Mouse (Mus musculus) cortical plate, adult 2 months (tissue): ENCODE measurements at regions not wholly inside any gene's neighbourhood (a gene's known extent, or its start where the extent isn't known, plus 50 kb on each side); places are given as distances from the start of the nearest gene placed in this dataset.

Experiments
- H3K27ac ChIP-seq: fragments of 200-500 bp; 2 replicates; pipeline ENCODE4 v1.5.1; 2012; ENCODE audit warnings: low read length, control low read depth, inconsistent platforms; ENCODE audit not compliant: insufficient read depth
- H3K4me1 ChIP-seq: fragments of 200-500 bp; 2 replicates; pipeline ENCODE4 v1.6.1; 2011; ENCODE audit warnings: low read length; ENCODE audit not compliant: control insufficient read depth, insufficient read depth
- H3K4me3 ChIP-seq: fragments of 200-500 bp; 2 replicates; pipeline ENCODE4 v1.5.1; 2011; ENCODE audit warnings: mild to moderate bottlenecking, low read length, control low read depth; ENCODE audit not compliant: insufficient read depth
- CTCF ChIP-seq: fragments of 200-500 bp; IDR thresholded peaks from 2 replicates; pipeline ENCODE4 v1.5.1; 2011; ENCODE audit warnings: mild to moderate bottlenecking, control low read depth, low read length; ENCODE audit not compliant: insufficient read depth; ENCODE audit errors: extremely low read depth
- POLR2A ChIP-seq: fragments of 200-500 bp; IDR thresholded peaks from 2 replicates; pipeline ENCODE4 v1.6.1; 2011; ENCODE audit warnings: mild to moderate bottlenecking, low read length, control low read depth; ENCODE audit not compliant: insufficient read depth; ENCODE audit errors: extremely low read depth

DNA sequence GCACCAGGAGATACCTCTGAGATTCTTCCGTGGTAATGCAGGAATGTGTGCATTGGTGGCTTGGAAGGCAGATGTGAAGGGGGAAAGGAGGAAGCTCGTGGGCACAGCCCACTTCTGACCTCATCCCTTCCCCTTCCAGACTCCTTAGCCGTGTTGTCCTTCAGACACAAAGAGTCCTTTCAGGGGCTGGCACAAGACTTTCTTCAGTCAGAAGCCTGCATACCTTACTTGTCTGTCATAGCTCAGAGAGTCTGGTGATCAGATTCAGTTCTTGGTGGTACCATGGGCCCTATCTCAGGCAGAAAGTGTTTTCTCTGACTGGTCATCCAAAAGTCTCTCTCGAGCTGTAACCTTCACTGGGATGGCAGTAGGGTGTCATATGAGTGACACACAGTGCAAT, 84.8 kb upstream of the Sox2 start:
- Histone ChIP-seq H3K4me3 (no peak overlapping the region), H3K4me1 (peaks cover 3% of the 10 kb centered on the region; the same call in 1 of the 2 replicates), H3K27ac (peak overlapping the region; percentile 33; the same call in 1 of the 2 replicates)
- TF ChIP-seq POLR2A, result no peak
- no peak for TF ChIP-seq CTCF

DNA sequence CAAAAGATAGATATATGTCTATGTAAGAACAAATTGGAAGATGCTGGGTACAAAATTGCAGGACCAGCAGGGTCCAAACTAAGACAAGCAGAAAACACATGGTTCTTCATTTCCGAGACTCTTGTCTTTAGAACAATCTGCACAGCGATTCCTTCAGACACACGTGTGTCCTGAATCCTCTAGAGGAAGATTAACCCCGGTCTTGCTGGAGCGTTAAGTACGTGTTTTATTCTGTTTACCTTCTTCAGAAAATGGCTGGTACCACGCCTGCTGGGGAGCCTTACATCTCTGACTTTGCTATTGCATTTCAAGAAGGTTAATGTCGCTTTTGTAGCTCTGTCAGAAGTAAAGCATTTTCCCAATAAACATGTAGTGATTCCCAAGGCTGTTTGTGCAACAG, 87.3 kb upstream of the Sox2 start:
- H3K4me3 ChIP-seq, result no peak overlapping the region
- H3K4me1 ChIP-seq, result 0 out of 2 replicates have a peak, but pooled peaks cover 2% of the 10 kb centered on the region
- no peak overlapping the region for H3K27ac ChIP-seq
- no peak for TF ChIP-seq POLR2A
- no peak for TF ChIP-seq CTCF

DNA sequence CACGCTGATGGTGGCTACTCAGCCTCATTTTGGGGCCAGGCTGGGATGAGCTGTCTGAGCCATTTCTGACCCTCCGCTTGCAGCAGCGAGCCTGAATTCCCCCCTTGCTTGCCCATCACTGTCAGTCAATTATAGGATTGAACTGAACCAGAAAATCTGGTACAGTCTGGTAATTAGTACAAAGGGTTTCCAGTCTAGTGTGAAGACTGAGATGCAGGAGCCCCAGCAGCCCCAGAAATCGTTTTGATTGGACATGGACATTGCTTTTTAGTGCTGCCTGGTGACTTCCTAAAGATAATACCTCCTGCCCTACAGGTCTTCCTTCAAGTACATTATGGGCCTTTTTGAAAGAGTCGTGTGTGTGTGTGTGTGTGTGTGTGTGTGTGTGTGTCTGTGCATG, 88.5 kb upstream of the Sox2 start:
- Histone ChIP-seq H3K27ac (peak overlapping the region; percentile 10; the same call in 1 of the 2 replicates), H3K4me3 (no peak overlapping the region), H3K4me1 (0 out of 2 replicates have a peak, but pooled peaks cover 2% of the 10 kb centered on the region)
- TF ChIP-seq CTCF, result no peak

DNA sequence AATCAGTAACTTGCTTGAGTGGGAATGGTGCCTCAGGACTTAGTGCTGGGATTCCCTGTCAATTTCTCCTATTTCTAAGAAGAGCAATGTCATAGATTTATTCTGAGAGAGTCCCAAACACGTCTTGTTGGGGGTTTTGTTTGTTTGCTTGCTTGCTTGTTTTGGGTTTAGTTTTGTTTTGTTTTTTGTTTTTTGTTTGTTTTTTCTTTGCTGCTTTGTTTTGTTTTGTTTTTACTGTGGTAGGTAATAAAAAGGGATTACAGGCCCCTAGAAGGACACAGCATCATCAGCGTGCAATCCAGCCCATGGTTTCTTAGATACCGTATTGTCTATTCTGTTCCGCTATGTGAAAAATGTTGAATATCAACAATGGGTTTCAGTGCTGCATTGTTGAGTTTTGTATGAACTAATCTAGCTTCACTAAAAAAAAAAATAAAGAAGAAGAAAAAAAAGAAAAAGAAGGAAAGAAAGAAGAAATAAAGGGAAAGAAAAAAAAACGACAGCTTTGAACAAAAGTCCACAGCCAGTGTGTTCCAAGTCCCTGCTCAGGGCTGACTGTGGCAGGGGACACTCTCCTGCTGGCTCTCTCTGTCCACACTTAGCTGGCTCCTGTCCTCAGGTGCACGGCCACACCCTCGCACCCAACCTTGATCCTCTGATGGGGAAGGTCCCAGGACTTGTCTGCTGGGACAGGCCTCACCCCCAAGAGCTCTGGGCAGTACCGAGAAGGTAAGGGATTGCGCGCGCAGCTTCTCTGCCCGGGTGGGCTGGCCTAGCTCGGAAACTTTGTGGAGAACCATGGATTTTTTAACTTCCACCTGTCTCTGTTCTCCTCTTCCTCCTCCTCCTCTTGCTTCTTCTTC, 90.1 kb upstream of the Sox2 start:
- Histone ChIP-seq H3K27ac (peak overlapping the region; percentile 80; the same call in 1 of the 2 replicates), H3K4me3 (peak overlapping the region; percentile 31), H3K4me1 (no peaks in the 10 kb centered on the region)
- TF ChIP-seq POLR2A (no peak), CTCF (no peak)

DNA sequence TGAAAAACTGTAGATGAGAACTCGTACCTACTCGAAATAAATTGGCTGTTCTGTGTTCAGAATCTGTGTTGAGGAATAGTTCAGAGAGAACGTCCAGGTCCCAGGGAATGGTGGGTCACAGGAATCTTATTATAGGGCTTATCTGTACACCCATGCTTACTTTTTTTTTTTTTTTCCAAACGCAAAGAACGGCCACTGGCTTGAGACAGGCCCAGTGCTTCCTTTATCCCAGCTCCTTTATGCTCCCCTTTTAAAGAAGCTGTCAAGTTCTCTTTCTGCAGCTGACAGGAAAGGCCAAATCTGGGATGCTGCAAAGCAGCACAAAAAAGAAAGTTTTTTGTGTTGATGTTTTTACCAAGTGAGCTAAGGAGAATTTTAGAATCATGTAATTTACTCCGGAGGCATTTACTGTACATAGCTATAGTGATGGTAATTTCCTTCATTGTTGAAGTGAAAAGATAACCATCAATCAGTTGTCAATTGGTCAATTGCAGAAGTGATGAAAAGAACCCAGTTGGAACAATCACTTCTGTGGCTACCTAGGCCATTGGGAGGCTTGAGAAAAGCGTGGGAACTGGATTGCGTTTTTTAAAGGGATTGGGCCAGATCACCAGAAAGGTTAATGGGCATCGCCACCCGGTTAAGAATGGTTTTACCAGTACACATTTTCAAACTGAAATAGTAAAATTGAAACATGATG, 91.2 kb upstream of the Sox2 start:
- no peak for TF ChIP-seq POLR2A
- TF ChIP-seq CTCF, result no peak
- no peaks in the 10 kb centered on the region for H3K4me1 ChIP-seq
- H3K4me3 ChIP-seq, result no peak overlapping the region
- H3K27ac ChIP-seq, result no peak overlapping the region

DNA sequence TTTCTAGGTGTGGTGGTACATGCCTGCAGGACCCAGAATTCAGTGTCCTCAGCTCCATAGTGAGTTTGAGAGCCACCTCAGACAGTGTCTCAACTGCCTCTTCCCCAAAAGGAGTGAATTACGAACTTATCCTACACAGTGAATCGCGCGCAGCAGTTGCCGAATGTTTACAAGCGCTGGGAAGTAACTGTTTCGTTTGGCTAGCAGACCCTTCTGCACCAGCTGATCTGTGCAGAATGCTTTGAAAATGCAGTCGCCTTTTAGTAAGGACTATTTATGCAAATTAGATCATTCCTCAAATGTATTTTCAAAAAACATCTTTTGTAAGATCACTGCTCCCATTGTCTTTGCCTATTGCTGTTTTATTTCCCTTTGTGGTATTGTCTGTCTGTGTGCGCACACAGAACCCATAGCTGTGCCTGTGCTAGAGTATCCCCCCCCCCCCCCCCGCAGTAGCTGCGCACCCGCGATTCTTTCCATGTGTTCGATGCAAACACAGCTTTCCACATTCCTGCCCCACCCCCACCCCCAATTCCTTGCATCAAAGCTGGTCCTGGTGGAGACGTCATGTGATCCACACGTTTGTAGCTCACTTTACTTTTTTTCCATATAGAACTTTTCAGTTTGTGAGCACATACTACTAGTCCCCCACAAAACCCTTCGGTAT, 97.5 kb upstream of the Sox2 start:
- no peak overlapping the region for H3K27ac ChIP-seq
- TF ChIP-seq CTCF (no peak), POLR2A (no peak)
- no peak overlapping the region; the same call in 1 of the 2 replicates for H3K4me3 ChIP-seq
- no peaks in the 10 kb centered on the region for H3K4me1 ChIP-seq

DNA sequence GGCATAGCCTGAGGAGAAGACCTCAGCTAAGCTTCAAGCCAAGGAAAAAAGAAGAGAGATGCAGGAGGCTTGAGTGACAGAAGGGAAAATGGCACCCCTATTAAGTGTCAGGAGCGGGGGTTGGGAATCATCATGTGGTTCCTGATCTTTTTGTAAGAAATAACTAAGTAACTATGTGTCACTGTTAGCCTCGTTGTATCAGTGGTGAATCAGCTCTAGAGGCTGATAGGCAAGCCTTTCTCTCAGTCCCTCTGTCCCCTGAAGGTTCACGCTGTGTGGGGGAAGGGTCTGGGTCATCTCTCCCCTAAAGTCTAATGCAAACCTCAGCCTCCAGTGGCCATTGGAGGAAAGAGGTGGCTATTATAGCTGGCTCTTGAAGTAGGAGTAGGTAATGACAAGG, 99.1 kb upstream of the Sox2 start:
- Histone ChIP-seq H3K4me3 (no peak overlapping the region), H3K4me1 (no peaks in the 10 kb centered on the region), H3K27ac (no peak overlapping the region)
- TF ChIP-seq POLR2A, result no peak
- TF ChIP-seq CTCF, result no peak

DNA sequence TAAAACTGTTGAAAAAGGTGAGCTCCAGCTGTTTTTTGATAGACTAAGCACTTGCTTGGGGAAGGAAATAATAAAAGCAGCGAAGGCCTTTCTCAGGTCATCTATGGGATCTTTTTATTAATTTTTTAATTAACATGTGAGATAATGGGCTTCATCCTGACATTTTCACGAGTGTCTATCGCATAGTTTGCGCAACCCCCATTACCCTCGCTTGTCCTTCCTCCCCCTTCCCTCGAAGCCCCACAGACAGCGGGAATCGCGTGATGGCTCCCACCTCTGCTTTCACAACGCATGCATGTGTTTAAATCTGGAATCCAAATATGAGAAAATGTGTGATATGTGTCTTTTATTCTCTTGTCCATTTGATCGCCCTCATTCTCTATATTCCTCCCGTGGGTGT, 100.0 kb upstream of the Sox2 start:
- TF ChIP-seq CTCF, result no peak
- no peak overlapping the region for H3K27ac ChIP-seq
- H3K4me3 ChIP-seq, result no peak overlapping the region
- H3K4me1 ChIP-seq, result no peaks in the 10 kb centered on the region

DNA sequence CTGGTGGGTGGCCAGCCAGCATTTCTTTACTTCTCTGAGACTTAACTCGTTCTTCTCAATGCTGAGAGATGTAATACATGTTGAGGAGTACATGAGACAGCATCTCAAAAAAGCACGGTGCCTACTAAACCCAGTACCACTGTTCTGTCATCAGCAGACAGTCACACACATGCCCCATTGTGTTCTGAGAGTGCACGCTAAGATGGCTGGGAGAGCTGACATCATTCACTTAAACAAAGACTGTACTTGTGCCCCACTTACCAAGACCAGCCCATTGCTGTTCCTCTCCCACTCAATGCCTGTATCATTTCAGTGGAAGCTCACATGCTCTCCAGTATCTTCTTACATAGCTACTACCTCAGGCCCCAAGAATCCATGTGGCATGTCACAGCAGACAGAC, 117.8 kb upstream of the Sox2 start:
- H3K27ac ChIP-seq, result peak overlapping the region; percentile 29; the same call in 1 of the 2 replicates

DNA sequence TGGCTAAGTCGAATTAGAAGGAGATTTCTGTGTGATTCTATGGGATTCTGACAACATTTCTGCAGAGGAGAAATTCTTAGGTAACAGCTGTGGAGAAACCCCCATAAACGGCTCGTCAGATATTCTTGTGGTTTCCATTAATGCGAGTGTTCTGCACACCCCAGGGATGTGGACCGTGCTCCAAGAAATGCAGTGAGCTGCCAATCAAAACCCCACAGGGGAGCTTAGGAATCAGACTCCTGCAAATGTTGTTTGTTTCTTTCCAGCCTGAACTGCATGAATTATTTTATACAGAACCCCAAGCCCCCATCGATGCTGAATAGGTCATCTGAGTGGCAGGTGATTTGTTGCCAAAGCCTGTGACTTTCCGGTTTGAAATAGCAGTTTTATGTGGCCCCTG, 118.4 kb upstream of the Sox2 start:
- no peak overlapping the region for H3K4me3 ChIP-seq
- peak overlapping the region; percentile 27; the same call in 1 of the 2 replicates for H3K27ac ChIP-seq
- H3K4me1 ChIP-seq, result no peaks in the 10 kb centered on the region
- no peak for TF ChIP-seq POLR2A
- TF ChIP-seq CTCF, result no peak

More for the DNA sequence above, 117.8 kb upstream of the Sox2 start:
- Histone ChIP-seq H3K4me1 (no peaks in the 10 kb centered on the region), H3K4me3 (no peak overlapping the region)
- no peak for TF ChIP-seq CTCF
- TF ChIP-seq POLR2A, result no peak
